Mouse (Mus musculus): ENCODE data around the gene Riox1. TPM values are rescaled to one million over a fixed set of nuclear protein-coding genes. Genes with fewer than 3 reads are reported as not detected.
A peak's percentile ranks its signal among the peaks of the same experiment; 100 is the strongest.

Riox1 gene
- polyA plus RNA-seq, 1 experiment from 2014 or later, result 9.3 TPM

- 41% methylated on average over 4 of the region's 4 CpGs for WGBS
- Histone ChIP-seq H3K36me3 (ENCODE audit: control insufficient read depth, insufficient read depth) (no peaks in the 10 kb centered on the region), H3K4me3 (replicated peaks; ENCODE audit: low read length) (no peak overlapping the region), H3K9me3 (ENCODE audit: control insufficient read depth, low read length) (no peaks in the 10 kb centered on the region), H3K27ac (ENCODE audit: low read length) (no peak overlapping the region), H3K9ac (replicated peaks; ENCODE audit: low read depth, low read length) (no peak overlapping the region), H3K4me2 (ENCODE audit: low read length) (no peak overlapping the region), H3K4me1 (replicated peaks; ENCODE audit: control insufficient read depth, insufficient read depth, low read length) (no peaks in the 10 kb centered on the region), H3K27me3 (replicated peaks; ENCODE audit: control insufficient read depth, insufficient read depth, low read length) (no peaks in the 10 kb centered on the region)
- no peak for ATAC-seq
Measured at GRCm38 (mm10) chr12:83940031-83940430, 10.4 kb upstream of the Riox1 start.

GRCm38 (mm10) chr12:83941938-83942337, 8.5 kb upstream of the Riox1 start:
- Histone ChIP-seq H3K9me3 (ENCODE audit: control insufficient read depth, low read length) (no peaks in the 10 kb centered on the region), H3K4me3 (replicated peaks; ENCODE audit: low read length) (no peak overlapping the region), H3K4me2 (ENCODE audit: low read length) (no peak overlapping the region), H3K36me3 (ENCODE audit: control insufficient read depth, insufficient read depth) (no peaks in the 10 kb centered on the region), H3K9ac (replicated peaks; ENCODE audit: low read depth, low read length) (no peak overlapping the region), H3K27me3 (replicated peaks; ENCODE audit: control insufficient read depth, insufficient read depth, low read length) (no peaks in the 10 kb centered on the region), H3K27ac (ENCODE audit: low read length) (no peak overlapping the region), H3K4me1 (replicated peaks; ENCODE audit: control insufficient read depth, insufficient read depth, low read length) (no peaks in the 10 kb centered on the region)
- no peak for ATAC-seq
- 83% methylated on average over 3 of the region's 3 CpGs for WGBS

- Histone ChIP-seq H3K9me3 (ENCODE audit: control insufficient read depth, low read length) (no peaks in the 10 kb centered on the region), H3K27me3 (replicated peaks; ENCODE audit: control insufficient read depth, insufficient read depth, low read length) (no peaks in the 10 kb centered on the region), H3K9ac (replicated peaks; ENCODE audit: low read depth, low read length) (no peak overlapping the region), H3K4me1 (replicated peaks; ENCODE audit: control insufficient read depth, insufficient read depth, low read length) (peaks cover 14% of the 10 kb centered on the region), H3K4me3 (replicated peaks; ENCODE audit: low read length) (no peak overlapping the region), H3K4me2 (ENCODE audit: low read length) (no peak overlapping the region), H3K36me3 (ENCODE audit: control insufficient read depth, insufficient read depth) (no peaks in the 10 kb centered on the region), H3K27ac (ENCODE audit: low read length) (no peak overlapping the region)
- no peak for ATAC-seq
- 90% methylated on average over 8 of the region's 8 CpGs for WGBS
Measured at GRCm38 (mm10) chr12:83947260-83947811, 3.1 kb upstream of the Riox1 start.

- Histone ChIP-seq H3K4me2 (ENCODE audit: low read length) (no peak overlapping the region), H3K9ac (replicated peaks; ENCODE audit: low read depth, low read length) (no peak overlapping the region), H3K27ac (ENCODE audit: low read length) (no peak overlapping the region), H3K4me3 (replicated peaks; ENCODE audit: low read length) (no peak overlapping the region), H3K9me3 (ENCODE audit: control insufficient read depth, low read length) (no peaks in the 10 kb centered on the region), H3K4me1 (replicated peaks; ENCODE audit: control insufficient read depth, insufficient read depth, low read length) (peaks cover 27% of the 10 kb centered on the region), H3K27me3 (replicated peaks; ENCODE audit: control insufficient read depth, insufficient read depth, low read length) (no peaks in the 10 kb centered on the region), H3K36me3 (ENCODE audit: control insufficient read depth, insufficient read depth) (no peaks in the 10 kb centered on the region)
- 73% methylated on average over 4 of the region's 4 CpGs for WGBS
- no peak for ATAC-seq
Measured at GRCm38 (mm10) chr12:83949043-83949442, 1.4 kb upstream of the Riox1 start.

GRCm38 (mm10) chr12:83949776-83950492, 474 bp upstream of the Riox1 start:
- ATAC-seq, result no peak
- peak overlapping the region; percentile 66 for H3K4me2 ChIP-seq (ENCODE audit: low read length)
- H3K4me3 ChIP-seq (replicated peaks; ENCODE audit: low read length), result peak overlapping the region; percentile 60
- no peaks in the 10 kb centered on the region for H3K9me3 ChIP-seq (ENCODE audit: control insufficient read depth, low read length)
- no peaks in the 10 kb centered on the region for H3K36me3 ChIP-seq (ENCODE audit: control insufficient read depth, insufficient read depth)
- no peak overlapping the region for H3K27ac ChIP-seq (ENCODE audit: low read length)
- no peaks in the 10 kb centered on the region for H3K27me3 ChIP-seq (replicated peaks; ENCODE audit: control insufficient read depth, insufficient read depth, low read length)
- 31% methylated on average over 11 of the region's 11 CpGs for WGBS
- peaks cover 27% of the 10 kb centered on the region for H3K4me1 ChIP-seq (replicated peaks; ENCODE audit: control insufficient read depth, insufficient read depth, low read length)
- peak overlapping the region; percentile 81 for H3K9ac ChIP-seq (replicated peaks; ENCODE audit: low read depth, low read length)

- Histone ChIP-seq H3K4me3 (replicated peaks; ENCODE audit: low read length) (peak overlapping the region; percentile 60), H3K4me2 (ENCODE audit: low read length) (peak overlapping the region; percentile 66), H3K36me3 (ENCODE audit: control insufficient read depth, insufficient read depth) (no peaks in the 10 kb centered on the region), H3K27ac (ENCODE audit: low read length) (peak overlapping the region; percentile 71), H3K27me3 (replicated peaks; ENCODE audit: control insufficient read depth, insufficient read depth, low read length) (no peaks in the 10 kb centered on the region), H3K9me3 (ENCODE audit: control insufficient read depth, low read length) (no peaks in the 10 kb centered on the region), H3K9ac (replicated peaks; ENCODE audit: low read depth, low read length) (peak overlapping the region; percentile 81), H3K4me1 (replicated peaks; ENCODE audit: control insufficient read depth, insufficient read depth, low read length) (peaks cover 27% of the 10 kb centered on the region)
- under 1% methylated on average over 111 of the region's 116 CpGs for WGBS
- ATAC-seq, result peak; percentile 63
Measured at GRCm38 (mm10) chr12:83950840-83951701, 663 bp downstream of the Riox1 start.

GRCm38 (mm10) chr12:83951711-83952575, 1.5 kb downstream of the Riox1 start:
- Histone ChIP-seq H3K4me3 (replicated peaks; ENCODE audit: low read length) (peak overlapping the region; percentile 60), H3K27ac (ENCODE audit: low read length) (no peak overlapping the region), H3K4me1 (replicated peaks; ENCODE audit: control insufficient read depth, insufficient read depth, low read length) (peaks cover 27% of the 10 kb centered on the region), H3K4me2 (ENCODE audit: low read length) (peak overlapping the region; percentile 66), H3K27me3 (replicated peaks; ENCODE audit: control insufficient read depth, insufficient read depth, low read length) (no peaks in the 10 kb centered on the region), H3K9ac (replicated peaks; ENCODE audit: low read depth, low read length) (peak overlapping the region; percentile 81), H3K9me3 (ENCODE audit: control insufficient read depth, low read length) (no peaks in the 10 kb centered on the region), H3K36me3 (ENCODE audit: control insufficient read depth, insufficient read depth) (0 out of 2 replicates have a peak, but pooled peaks cover 2% of the 10 kb centered on the region)
- no peak for ATAC-seq
- WGBS, result 70% methylated on average over 32 of the region's 32 CpGs

GRCm38 (mm10) chr12:83958278-83958677, 7.9 kb downstream of the Riox1 start:
- no peak for ATAC-seq
- Histone ChIP-seq H3K27ac (ENCODE audit: low read length) (no peak overlapping the region), H3K9ac (replicated peaks; ENCODE audit: low read depth, low read length) (no peak overlapping the region), H3K4me3 (replicated peaks; ENCODE audit: low read length) (no peak overlapping the region), H3K4me1 (replicated peaks; ENCODE audit: control insufficient read depth, insufficient read depth, low read length) (peaks cover 4% of the 10 kb centered on the region), H3K27me3 (replicated peaks; ENCODE audit: control insufficient read depth, insufficient read depth, low read length) (no peaks in the 10 kb centered on the region), H3K9me3 (ENCODE audit: control insufficient read depth, low read length) (no peaks in the 10 kb centered on the region), H3K4me2 (ENCODE audit: low read length) (no peak overlapping the region), H3K36me3 (ENCODE audit: control insufficient read depth, insufficient read depth) (0 out of 2 replicates have a peak, but pooled peaks cover 2% of the 10 kb centered on the region)
- WGBS, result 89% methylated on average over 9 of the region's 9 CpGs
